Mouse (Mus musculus) intestine, embryonic 16.5 days (tissue): ENCODE measurements around the gene Zfp458. TPM values are rescaled to one million over a fixed set of nuclear protein-coding genes. Genes with fewer than 3 reads are reported as not detected.
A peak's percentile ranks its signal among the peaks of the same experiment; 100 is the strongest.
"Not testable (repeated sequence)": the region's sequence is repeated elsewhere in the genome, so short reads cannot be mapped to it uniquely, and the experiment has no call there.

ENCODE experiments used
- ATAC-seq: fragments of 200-750 bp; cut with Nextera tagmentation; 2 replicates; pipeline ENCODE4 v1.8.0; 2017; ENCODE audit warnings: moderate TSS enrichment, moderate library complexity
- H3K27ac ChIP-seq: fragments of 300-500 bp; sonication (generic); 2 replicates; pipeline ENCODE4 v1.5.1; 2014; ENCODE audit warnings: mild to moderate bottlenecking, low read length
- H3K27me3 ChIP-seq: fragments of 300-500 bp; sonication (generic); replicated peaks from 2 replicates; pipeline ENCODE4 v1.6.1; 2014; ENCODE audit warnings: low read length, control low read depth, mixed read lengths; ENCODE audit not compliant: control insufficient read depth, insufficient read depth
- H3K36me3 ChIP-seq: fragments of 300-500 bp; sonication (generic); 2 replicates; pipeline ENCODE4 v1.6.1; 2014; ENCODE audit warnings: low read length, control low read depth; ENCODE audit not compliant: control insufficient read depth, insufficient read depth
- H3K4me1 ChIP-seq: fragments of 300-500 bp; sonication (generic); 2 replicates; pipeline ENCODE4 v1.6.1; 2014; ENCODE audit warnings: low read length, control low read depth, mixed read lengths; ENCODE audit not compliant: control insufficient read depth, insufficient read depth
- H3K4me2 ChIP-seq: fragments of 300-500 bp; sonication (generic); 2 replicates; pipeline ENCODE4 v1.6.1; 2014; ENCODE audit warnings: low read depth, low read length, control low read depth
- H3K4me3 ChIP-seq: fragments of 300-500 bp; sonication (generic); 2 replicates; pipeline ENCODE4 v1.5.1; 2014; ENCODE audit warnings: mild to moderate bottlenecking, low read length
- H3K9ac ChIP-seq: fragments of 300-500 bp; sonication (generic); 2 replicates; pipeline ENCODE4 v1.6.1; 2014; ENCODE audit warnings: low read depth, low read length
- H3K9me3 ChIP-seq: fragments of 300-500 bp; sonication (generic); 2 replicates; pipeline ENCODE4 v1.6.1; 2016; ENCODE audit warnings: low read length, control low read depth; ENCODE audit not compliant: control insufficient read depth
- WGBS: fragments of 180-500 bp; shearing (Covaris S2); extraction: QIAGEN DNeasy Blood & Tissue Kit; methylation state at CpG from one replicate; pipeline ENCODE4 v1.1.7; 2014; 5-methylcytosine and 5-hydroxymethylcytosine counted together
- polyA plus RNA-seq: library from polyadenylated mRNA; unstranded; fragments of >200 nt; fragmentation: Nextera tagmentation; extraction: Ambion mirVana; gene quantifications from 2 replicates; pipeline ENCODE4 v1.2.1, GENCODE M21; 2015

Gene Zfp458
- 1.2 and 1.5 TPM in 2 replicates for polyA plus RNA-seq

DNA sequence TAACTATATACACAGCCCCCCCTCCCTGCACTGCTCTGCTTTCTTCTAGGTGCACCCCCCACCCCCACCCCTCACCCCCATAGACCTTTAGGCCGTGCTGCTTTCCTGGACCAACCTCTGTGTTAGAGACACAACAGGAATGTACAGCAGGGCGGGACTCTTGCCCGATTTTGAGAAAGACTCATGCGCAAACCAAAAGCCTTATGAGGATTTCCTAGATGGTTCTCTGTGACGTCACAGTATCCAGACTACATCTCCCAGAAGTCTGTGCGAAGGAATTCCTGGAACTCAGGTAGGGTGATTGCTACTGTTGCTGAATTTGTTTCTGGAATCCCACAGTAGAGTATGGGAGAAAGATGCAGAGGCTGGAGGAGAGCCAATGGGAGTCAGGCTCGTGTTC, at the start of gene Zfp458:
Zfp458 (minus strand) TSS at position 153 of the 400 bp plus-strand sequence.
- Histone ChIP-seq H3K4me2 (peak within 1 kb of the TSS; percentile 19; the same call in 1 of the 2 replicates), H3K4me1 (no peaks in the 10 kb centered on the region), H3K27ac (no peak within 1 kb of the TSS), H3K9me3 (no peaks in the 10 kb centered on the region), H3K36me3 (no peaks in the 10 kb centered on the region), H3K4me3 (peak within 1 kb of the TSS; percentile 26), H3K27me3 (no peaks in the 10 kb centered on the region), H3K9ac (no peak within 1 kb of the TSS)
- ATAC-seq: peak; percentile 75
- 40% methylated on average over 7 of the region's 7 CpGs for WGBS

GRCm38 (mm10) chr13:67306718-67307117, 28.5 kb upstream of the Zfp458 start:
- no peaks in the 10 kb centered on the region for H3K36me3 ChIP-seq
- no peaks in the 10 kb centered on the region for H3K9me3 ChIP-seq
- peak overlapping the region; percentile 81 for H3K4me3 ChIP-seq
- no peak overlapping the region for H3K27ac ChIP-seq
- H3K27me3 ChIP-seq: no peaks in the 10 kb centered on the region
- peak; percentile 74 for ATAC-seq
- H3K4me2 ChIP-seq: peak overlapping the region; percentile 90
- WGBS: 26% methylated on average over 5 of the region's 5 CpGs
- H3K9ac ChIP-seq: peak overlapping the region; percentile 88; the same call in 1 of the 2 replicates
- H3K4me1 ChIP-seq: peaks cover 6% of the 10 kb centered on the region; the same call in 1 of the 2 replicates

DNA sequence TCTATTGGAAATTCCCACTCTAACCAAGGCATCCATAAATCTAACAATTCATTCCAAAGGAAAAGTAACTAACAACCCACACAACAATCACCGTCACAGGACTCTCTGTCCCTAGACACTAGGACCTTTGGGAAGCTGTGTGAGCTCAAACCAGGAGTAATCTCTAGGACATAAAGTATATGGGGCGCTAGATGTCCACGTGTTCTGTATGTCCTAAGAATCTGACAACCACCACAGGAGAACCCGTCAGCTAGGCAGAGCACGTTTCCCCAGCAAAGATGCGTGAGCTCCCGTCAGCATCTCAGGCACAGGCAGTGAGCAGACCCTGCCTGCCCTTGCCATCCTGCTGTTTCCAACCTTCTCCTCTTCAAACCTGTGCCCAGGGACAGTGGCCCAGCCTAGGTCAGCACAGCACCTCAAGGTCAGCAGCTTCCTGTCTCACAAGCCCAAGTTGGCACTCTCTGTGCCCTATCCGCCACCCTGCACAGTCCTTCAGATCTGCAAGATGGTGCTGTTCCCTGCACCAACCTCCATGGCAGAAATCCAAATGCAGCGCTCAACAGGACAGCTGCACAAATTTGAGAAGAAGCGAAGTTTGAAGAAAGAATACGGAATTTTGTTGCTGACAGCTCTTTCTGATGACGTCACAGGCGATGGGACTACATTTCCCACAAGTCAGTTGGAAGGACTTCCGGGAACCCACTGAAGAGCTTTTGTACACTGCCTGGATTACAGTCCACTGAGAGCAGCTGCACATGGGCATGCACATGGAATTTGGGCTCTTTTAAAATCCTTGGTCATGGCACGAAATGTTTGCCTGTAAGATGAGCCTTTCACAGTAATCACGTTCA, 27.8 kb upstream of the Zfp458 start, which contains the start of gene Zfp457:
Zfp457 (minus strand) TSS at position 664 of the 851 bp plus-strand sequence.
- peak within 1 kb of the TSS; percentile 41; the same call in 1 of the 2 replicates for H3K27ac ChIP-seq
- H3K36me3 ChIP-seq: no peaks in the 10 kb centered on the region
- 7% methylated on average over 16 of the region's 16 CpGs for WGBS
- H3K27me3 ChIP-seq: no peaks in the 10 kb centered on the region
- ATAC-seq: peak; percentile 100
- H3K9ac ChIP-seq: peak within 1 kb of the TSS; percentile 88
- H3K4me3 ChIP-seq: peak within 1 kb of the TSS; percentile 81
- peak within 1 kb of the TSS; percentile 90 for H3K4me2 ChIP-seq
- peaks cover 6% of the 10 kb centered on the region; the same call in 1 of the 2 replicates for H3K4me1 ChIP-seq
- H3K9me3 ChIP-seq: no peaks in the 10 kb centered on the region

GRCm38 (mm10) chr13:67269383-67270065, 8.7 kb downstream of the Zfp458 start:
- H3K36me3 ChIP-seq, H3K4me1 ChIP-seq, H3K27ac ChIP-seq, H3K27me3 ChIP-seq, H3K9me3 ChIP-seq: not testable (repeated sequence)
- Histone ChIP-seq H3K4me3 (peak overlapping the region; percentile 78), H3K4me2 (peak overlapping the region; percentile 65), H3K9ac (peak overlapping the region; percentile 79)
- 44% methylated on average over 8 of the region's 9 CpGs for WGBS
- peak; percentile 57 for ATAC-seq

GRCm38 (mm10) chr13:67268568-67269369, 9.5 kb downstream of the Zfp458 start:
- Histone ChIP-seq H3K9ac (peak overlapping the region; percentile 79), H3K9me3 (no peaks in the 10 kb centered on the region), H3K4me3 (peak overlapping the region; percentile 78), H3K4me1 (0 out of 2 replicates have a peak, but pooled peaks cover 3% of the 10 kb centered on the region), H3K4me2 (peak overlapping the region; percentile 65), H3K36me3 (no peaks in the 10 kb centered on the region), H3K27me3 (no peaks in the 10 kb centered on the region), H3K27ac (no peak overlapping the region)
- 4% methylated on average over 18 of the region's 18 CpGs for WGBS
- ATAC-seq: peak; percentile 99

DNA sequence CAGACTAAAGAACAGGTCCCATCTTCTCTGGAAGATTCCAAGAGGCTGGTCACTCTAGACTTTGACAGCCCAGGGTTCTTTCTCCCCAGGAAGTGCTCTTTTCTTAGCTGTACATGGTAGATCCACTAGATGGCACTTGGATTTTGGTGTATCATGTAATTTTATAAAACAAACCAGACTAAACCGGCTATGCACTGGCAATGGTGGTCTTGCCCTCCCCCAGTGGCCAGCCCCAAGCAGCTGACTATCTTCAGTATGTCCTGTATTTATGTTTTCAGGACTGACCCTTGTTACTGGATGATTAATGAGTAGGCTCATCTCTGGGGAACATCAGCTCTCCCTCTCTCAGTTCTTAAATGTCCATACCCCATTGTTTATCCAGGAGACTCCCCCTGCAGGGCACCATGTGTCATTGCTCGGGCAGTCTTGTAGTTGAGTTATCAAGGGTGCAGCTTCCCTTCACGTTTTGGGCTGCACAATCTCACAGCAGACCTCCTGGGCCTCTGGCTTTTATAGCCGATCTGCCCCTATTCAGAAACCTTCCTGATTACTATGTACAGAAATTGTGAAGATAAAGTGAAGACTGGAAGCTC, 64.2 kb downstream of the Zfp458 start:
- no peak for ATAC-seq
- 58% methylated on average over 4 of the region's 4 CpGs for WGBS
- H3K4me1 ChIP-seq: no peaks in the 10 kb centered on the region
- H3K27me3 ChIP-seq: no peaks in the 10 kb centered on the region
- H3K36me3 ChIP-seq: no peaks in the 10 kb centered on the region
- no peak overlapping the region for H3K9ac ChIP-seq
- H3K27ac ChIP-seq: no peak overlapping the region
- H3K4me3 ChIP-seq: no peak overlapping the region
- no peaks in the 10 kb centered on the region for H3K9me3 ChIP-seq
- H3K4me2 ChIP-seq: no peak overlapping the region

Other genes with a start within 250 kb of the Zfp458 start
- gene Zfp712, start 217.3 kb downstream of the Zfp458 start, polyA plus RNA-seq: 2.2 and 2.4 TPM in 2 replicates
- 2.2 and 2.6 TPM in 2 replicates for gene Zfp708, start 180.5 kb downstream of the Zfp458 start, polyA plus RNA-seq
- gene Gm28557, start 169.9 kb downstream of the Zfp458 start, polyA plus RNA-seq: 2.1 and 2.7 TPM in 2 replicates
- gene Rslcan18, start 162.2 kb downstream of the Zfp458 start, polyA plus RNA-seq: 0.16 and 0.43 TPM in 2 replicates
- gene Zfp759, start 156.8 kb downstream of the Zfp458 start, polyA plus RNA-seq: 1.4 TPM in 2 replicates
- gene Rsl1, start 105.3 kb downstream of the Zfp458 start, polyA plus RNA-seq: 6.8 and 6.9 TPM in 2 replicates
- gene Zfp455, start 84.0 kb downstream of the Zfp458 start, polyA plus RNA-seq: 1.2 and 1.4 TPM in 2 replicates
- 0.69 and 1.4 TPM in 2 replicates for gene Zfp457, start 28.0 kb upstream of the Zfp458 start, polyA plus RNA-seq
- 2.0 and 2.4 TPM in 2 replicates for gene Zfp595, start 54.1 kb upstream of the Zfp458 start, polyA plus RNA-seq
- 0.28 and 0.95 TPM in 2 replicates for gene Gm28044, start 82.1 kb upstream of the Zfp458 start, polyA plus RNA-seq
- gene Zfp953, start 82.1 kb upstream of the Zfp458 start, polyA plus RNA-seq: 0.77 and 1.0 TPM in 2 replicates
- 0.48 TPM in 1 of 2 replicates, not detected in the other for gene Gm28041, start 97.3 kb upstream of the Zfp458 start, polyA plus RNA-seq
- gene Zfp456, start 97.3 kb upstream of the Zfp458 start, polyA plus RNA-seq: 1.5 and 1.9 TPM in 2 replicates
- gene Zfp429, start 121.4 kb upstream of the Zfp458 start, polyA plus RNA-seq: 6.7 and 7.3 TPM in 2 replicates
- 1.7 and 2.3 TPM in 2 replicates for gene Zfp459, start 143.0 kb upstream of the Zfp458 start, polyA plus RNA-seq
- gene Zfp874a, start 173.2 kb upstream of the Zfp458 start, polyA plus RNA-seq: 7.5 TPM in 2 replicates
- 1.7 and 1.9 TPM in 2 replicates for gene Zfp874b, start 205.8 kb upstream of the Zfp458 start, polyA plus RNA-seq
- gene Zfp58, start 222.1 kb upstream of the Zfp458 start, polyA plus RNA-seq: 8.3 and 9.8 TPM in 2 replicates
- not detected in 2 replicates for gene Gm26965, start 247.7 kb upstream of the Zfp458 start, polyA plus RNA-seq
- 17.9 and 19.3 TPM in 2 replicates for gene Zfp87, start 247.7 kb upstream of the Zfp458 start, polyA plus RNA-seq